Mouse (Mus musculus): ENCODE measurements at regions not wholly inside any gene's neighbourhood (a gene's known extent, or its start where the extent isn't known, plus 50 kb on each side); places are given as distances from the start of the nearest gene placed in this dataset.

DNA sequence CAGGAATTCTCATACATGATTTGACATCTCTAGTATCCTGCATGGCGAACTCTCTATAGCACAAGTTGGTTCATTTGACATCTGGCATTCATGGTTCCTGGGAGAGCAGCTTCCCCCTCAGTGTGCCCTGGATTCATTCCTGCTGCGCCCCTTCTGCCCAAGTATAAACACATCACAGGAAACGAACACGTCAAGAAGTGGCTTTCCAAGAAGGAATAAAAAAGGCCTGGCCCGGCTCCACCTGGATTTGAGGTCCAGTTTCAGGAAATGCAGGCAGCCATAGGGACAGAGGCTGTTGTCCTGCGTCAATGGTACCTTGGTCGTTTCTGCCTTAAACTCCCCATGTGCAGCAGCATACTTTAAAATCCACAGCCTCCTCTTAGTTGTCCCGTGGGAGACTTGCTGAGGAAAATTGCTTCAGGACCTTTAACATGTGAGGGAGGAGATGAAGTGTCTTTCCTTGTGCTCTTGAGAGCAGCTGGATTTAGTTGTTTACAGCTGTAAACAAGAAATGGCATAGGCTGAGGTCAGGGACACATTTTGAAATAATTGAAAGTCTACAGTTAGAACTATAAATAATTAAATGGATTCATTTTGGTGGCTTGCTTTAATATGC, 226.9 kb upstream of the Nr2f1 start:
- DNase-seq (ENCODE audit: low spot score in 2 of 2): no peak

DNA sequence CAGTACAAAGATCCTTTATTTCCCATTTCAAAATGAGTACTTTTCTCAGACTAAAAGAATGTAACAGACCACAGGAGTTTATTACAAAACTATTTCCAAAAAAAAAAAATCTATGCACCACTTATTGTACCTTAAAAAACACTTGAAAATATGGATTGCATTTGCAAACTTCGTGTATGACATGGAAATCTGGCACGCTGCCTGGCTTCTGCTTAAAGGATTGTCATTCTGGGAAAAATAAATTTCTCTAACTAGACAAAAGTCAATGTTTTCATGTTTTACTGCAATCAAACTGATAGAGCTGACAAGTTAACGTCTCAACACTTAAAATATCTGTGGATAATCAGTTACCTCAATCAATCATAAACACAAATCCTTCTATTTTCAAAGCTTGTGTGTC, 205.5 kb upstream of the Nr2f1 start:
- DNase-seq (ENCODE audit: low spot score in 2 of 2): no peak

DNA sequence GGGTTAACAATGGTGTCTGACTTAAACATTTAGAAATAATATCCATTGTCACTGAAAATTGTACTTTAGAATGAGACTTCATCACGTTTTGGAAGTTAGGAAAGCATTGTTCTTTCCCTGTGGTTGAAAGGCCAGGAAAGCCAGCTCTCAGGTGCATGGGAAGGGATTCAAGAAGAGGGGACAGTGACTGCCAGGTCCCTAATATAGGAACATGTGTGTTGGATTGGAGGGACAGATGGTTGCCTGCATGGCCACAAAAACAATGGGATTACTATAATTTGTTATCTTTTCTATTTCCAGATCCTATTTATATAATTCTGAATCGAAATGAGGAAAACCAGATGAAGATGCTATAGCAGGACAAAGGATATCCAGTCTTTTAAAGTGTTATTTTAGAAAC, 184.2 kb upstream of the Nr2f1 start:
- no peak for DNase-seq (ENCODE audit: low spot score in 2 of 2)

DNA sequence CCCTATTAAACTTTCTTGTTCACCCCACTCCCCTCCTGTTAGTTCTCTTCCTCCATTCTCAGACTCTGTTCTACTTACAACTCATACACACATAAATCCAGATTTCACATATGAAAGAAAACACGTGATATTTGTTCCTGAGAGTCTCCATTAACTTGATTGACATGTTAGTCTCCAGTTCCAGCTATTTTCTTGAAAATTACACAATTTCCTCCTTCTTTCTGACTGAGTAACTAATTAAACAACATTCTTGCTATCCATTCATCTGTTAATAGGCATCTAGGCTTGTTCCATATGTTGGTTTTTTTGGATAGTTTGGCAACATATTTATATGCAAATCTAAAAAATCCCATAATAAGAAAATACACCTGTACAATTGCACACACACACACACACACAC, 161.7 kb upstream of the Nr2f1 start:
- DNase-seq (ENCODE audit: low spot score in 2 of 2): no peak

DNA sequence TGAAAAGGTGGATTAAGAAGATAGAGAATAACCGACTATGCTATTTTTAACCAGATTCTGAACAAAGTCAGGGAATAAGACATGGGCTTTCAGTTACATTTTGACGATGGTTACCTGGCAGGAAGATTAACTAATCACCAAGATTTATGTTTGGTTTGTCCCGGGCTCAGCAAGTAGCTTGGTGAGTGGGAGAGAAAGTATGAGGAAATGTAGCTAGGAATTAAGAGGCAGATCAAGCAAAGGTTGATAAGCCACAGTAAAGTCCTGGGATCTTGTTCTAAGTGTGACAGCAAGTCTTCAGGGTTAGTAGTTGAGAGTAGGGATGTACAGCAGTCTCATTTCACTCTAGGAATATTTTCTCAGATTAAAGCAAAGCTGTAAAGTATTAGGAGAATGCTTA, 149.3 kb upstream of the Nr2f1 start:
- no peak for DNase-seq (ENCODE audit: low spot score in 2 of 2)

DNA sequence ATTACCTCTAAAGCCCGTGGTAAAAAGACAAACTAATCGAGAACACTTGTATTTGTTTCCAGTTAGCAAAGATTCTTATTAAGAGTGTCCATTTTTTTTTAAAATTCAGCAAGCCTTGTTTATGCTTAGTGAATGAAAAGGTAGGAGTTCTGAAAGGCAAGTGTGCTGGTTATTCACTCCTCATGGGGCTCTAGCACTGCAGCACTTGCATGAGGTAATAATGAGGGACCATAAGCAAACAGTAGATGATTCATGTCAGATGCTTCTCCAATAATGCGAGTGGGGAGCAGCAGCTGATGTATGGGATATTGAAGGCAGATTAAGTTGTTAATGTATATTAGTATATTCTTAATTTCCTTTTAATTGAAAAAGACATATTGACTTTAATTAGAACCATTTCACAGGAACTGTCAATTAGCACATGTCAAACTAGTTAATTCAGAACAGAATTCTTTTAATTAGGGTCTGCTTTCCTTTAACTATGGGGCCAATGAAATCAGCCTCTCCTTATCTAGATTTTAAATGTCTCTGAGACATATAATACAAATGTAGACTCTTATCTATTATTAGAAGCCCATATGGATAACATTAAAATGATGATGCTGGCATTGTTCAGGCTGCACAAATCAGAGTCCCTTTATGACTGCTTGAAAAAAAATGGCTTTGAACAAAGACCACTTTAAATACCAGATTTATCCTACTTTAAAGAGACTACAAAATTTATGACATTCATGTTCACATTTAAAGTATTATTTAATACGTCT, 125.1 kb upstream of the Nr2f1 start:
- no peak for DNase-seq (ENCODE audit: low spot score in 2 of 2)

DNA sequence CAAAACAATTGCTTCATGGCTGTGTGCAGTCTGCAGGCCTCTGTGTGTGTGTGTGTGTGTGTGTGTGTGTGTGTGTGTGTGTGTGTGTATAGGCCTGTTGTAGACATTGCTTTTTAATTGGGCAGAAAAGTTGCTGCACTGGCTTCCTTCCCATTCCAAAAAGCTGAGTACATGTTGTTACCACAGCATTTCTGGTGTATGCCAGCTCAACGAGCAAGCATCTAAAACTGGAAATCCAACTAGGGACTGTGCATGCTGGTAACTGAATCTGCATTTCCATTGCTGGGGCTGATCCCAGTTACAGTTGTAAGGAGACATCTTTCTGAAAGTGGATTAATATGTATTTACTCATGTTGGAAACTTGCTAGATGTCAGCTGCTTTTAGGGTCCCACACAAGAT, 123.6 kb upstream of the Nr2f1 start:
- no peak for DNase-seq (ENCODE audit: low spot score in 2 of 2)

DNA sequence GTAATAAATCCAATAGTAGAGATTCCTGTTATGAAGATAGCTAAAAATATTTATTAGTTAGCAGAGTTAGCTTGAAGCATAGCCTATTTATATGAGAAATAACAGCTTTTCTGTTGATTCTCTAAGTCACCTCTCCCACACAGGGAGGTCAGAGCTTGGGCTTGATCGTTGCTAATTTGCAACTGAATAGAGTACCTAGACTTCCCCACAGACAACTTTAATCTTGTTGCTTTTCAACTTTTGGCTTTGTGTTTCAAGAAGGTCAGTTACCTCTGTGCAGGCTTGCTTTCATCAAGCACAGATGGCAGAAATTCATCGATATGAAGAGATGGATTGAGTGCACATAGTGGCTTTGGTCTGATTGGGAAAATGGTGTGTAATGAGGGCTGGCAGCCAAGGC, 118.9 kb upstream of the Nr2f1 start:
- no peak for DNase-seq (ENCODE audit: low spot score in 2 of 2)

DNA sequence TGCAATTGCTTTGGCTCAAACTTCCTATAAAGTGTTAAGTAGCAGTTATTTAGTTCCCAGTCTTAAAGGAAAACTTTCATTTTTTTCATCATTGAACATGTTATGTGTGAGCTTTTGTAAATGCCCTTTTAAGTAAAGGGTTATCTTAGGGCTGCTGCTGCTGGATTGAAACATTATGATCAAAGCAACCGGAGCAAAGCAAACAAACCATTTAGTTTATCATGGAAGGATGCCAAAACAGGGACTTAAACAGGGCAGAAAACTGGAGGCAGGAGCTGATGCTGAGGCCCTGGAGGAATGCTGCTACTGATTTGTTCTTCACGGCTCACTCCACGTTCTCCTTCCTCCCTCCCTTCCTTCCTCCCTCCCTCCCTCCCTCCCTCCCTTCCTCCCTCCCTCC, 111.3 kb upstream of the Nr2f1 start:
- DNase-seq (ENCODE audit: low spot score in 2 of 2): no peak
